Mouse (Mus musculus) kidney, postnatal 14 days (tissue): ENCODE measurements at regions not wholly inside any gene's neighbourhood (a gene's known extent, or its start where the extent isn't known, plus 50 kb on each side); places are given as distances from the start of the nearest gene placed in this dataset.
A peak's percentile ranks its signal among the peaks of the same experiment; 100 is the strongest.

Experiments
- DNase-seq: peaks from one replicate; pipeline ENCODE4 v3.0.0; 2022; ENCODE audit warnings: mixed read lengths

GRCm38 (mm10) chr11:27280791-27281190, 687.0 kb upstream of the Vrk2 start:
- peak; percentile 4 for DNase-seq

GRCm38 (mm10) chr11:27264253-27264652, 670.5 kb upstream of the Vrk2 start:
- DNase-seq, result peak; percentile 27

GRCm38 (mm10) chr11:27258521-27258920, 664.7 kb upstream of the Vrk2 start:
- DNase-seq, result no peak

- no peak for DNase-seq
Observed at GRCm38 (mm10) chr11:27235884-27236283, 642.1 kb upstream of the Vrk2 start.

- no peak for DNase-seq
Observed at GRCm38 (mm10) chr11:27226454-27226853, 632.7 kb upstream of the Vrk2 start.

- no peak for DNase-seq
Observed at GRCm38 (mm10) chr11:27222436-27222835, 628.6 kb upstream of the Vrk2 start.

- no peak for DNase-seq
Observed at GRCm38 (mm10) chr11:27221956-27222355, 628.2 kb upstream of the Vrk2 start.

GRCm38 (mm10) chr11:27219715-27220699, 626.2 kb upstream of the Vrk2 start:
- peak; percentile 4 for DNase-seq

GRCm38 (mm10) chr11:27215752-27216151, 622.0 kb upstream of the Vrk2 start:
- no peak for DNase-seq

- no peak for DNase-seq
Observed at GRCm38 (mm10) chr11:27203330-27204214, 609.8 kb upstream of the Vrk2 start.

- no peak for DNase-seq
Observed at GRCm38 (mm10) chr11:27184035-27184434, 590.2 kb upstream of the Vrk2 start.

GRCm38 (mm10) chr11:27183422-27183821, 589.6 kb upstream of the Vrk2 start:
- DNase-seq, result no peak

- no peak for DNase-seq
Observed at GRCm38 (mm10) chr11:27160411-27160810, 566.6 kb upstream of the Vrk2 start.
